Mouse (Mus musculus): ENCODE data around the gene Neurod6.

DNA sequence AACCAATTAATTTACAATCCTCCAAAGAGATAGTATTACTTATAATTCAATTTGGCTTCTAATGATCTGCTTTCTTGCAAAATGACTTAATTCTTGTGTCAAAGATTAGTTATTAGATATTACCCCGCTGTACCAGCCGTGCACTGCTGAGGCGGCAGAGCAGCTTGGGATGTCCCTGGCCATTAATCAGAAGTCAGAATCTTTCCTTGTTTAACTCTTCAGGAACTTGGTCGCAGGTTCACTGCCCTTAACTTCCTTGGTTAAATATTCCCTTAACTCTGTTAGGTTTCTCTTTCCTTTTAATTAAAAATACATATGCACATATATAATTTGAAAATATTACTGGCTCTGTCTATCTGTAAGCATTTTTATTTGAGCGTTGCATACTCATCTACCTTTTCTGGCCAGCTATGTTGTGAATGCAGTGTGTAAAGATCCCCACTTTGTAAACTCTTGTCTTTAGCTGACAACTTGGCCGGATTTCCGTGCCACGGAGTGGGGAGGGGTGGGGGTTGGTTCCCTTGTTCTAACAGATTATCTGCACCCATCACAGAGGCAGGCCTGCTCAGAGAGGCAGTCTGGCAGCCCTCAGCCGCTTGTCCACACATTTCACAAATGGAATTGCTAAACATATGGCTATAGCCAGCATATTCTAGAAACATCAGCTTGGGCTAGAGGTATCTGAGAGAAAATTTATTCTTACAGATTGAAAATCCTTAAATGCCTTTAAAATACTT, 34.1 kb downstream of the Neurod6 start:
- TF ChIP-seq CTCF (IDR thresholded peaks at IDR 0.05; ENCODE audit: extremely low read depth, insufficient read depth, insufficient read length, insufficient replicate concordance) (no peak), POLR2A (IDR thresholded peaks at IDR 0.05; ENCODE audit: low read depth, low read length) (no peak)
